Mouse (Mus musculus) thymus, adult 2 months (tissue): ENCODE measurements at regions not wholly inside any gene's neighbourhood (a gene's known extent, or its start where the extent isn't known, plus 50 kb on each side); places are given as distances from the start of the nearest gene placed in this dataset.

Experiments
- CTCF ChIP-seq: fragments of 200-500 bp; IDR thresholded peaks from 2 replicates; pipeline ENCODE4 v1.5.1; 2012; ENCODE audit warnings: mild to moderate bottlenecking, control low read depth, low read length, moderate library complexity, borderline replicate concordance; ENCODE audit not compliant: control insufficient read depth, poor library complexity, insufficient read depth; ENCODE audit errors: extremely low read depth
- POLR2A ChIP-seq: fragments of 200-500 bp; IDR thresholded peaks from 2 replicates; pipeline ENCODE4 v1.6.1; 2012; ENCODE audit warnings: mild to moderate bottlenecking, low read length, control low read depth, moderate library complexity; ENCODE audit not compliant: control insufficient read depth, poor library complexity, insufficient read depth; ENCODE audit errors: extremely low read depth

DNA sequence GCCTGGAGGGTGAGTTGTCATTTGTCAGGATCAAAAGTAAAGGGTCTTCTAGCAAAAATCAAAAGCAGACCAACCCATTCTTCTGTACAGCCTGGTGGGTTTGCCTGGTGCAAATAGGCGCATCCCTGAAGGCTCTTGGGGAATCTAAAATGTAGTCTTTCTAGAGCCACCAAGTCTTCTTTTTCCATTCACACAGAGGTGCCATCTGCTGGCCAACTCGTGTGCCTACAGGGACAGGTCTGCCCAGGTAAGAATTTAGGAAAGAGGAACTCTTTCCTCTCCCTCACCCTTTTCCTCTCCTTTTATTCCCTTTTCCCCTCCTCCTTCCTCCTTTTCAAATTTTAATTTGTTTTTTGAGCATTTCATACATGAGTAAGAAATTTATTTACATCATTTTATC, 116.5 kb downstream of the Insig2 start:
- TF ChIP-seq POLR2A, result no peak
- TF ChIP-seq CTCF, result no peak
